Mouse (Mus musculus): ENCODE results near the gene H2al1i. TPM values are rescaled to one million over a fixed set of nuclear protein-coding genes. Genes with fewer than 3 reads are reported as not detected.

H2al1i gene
- total and polyA plus RNA-seq, 3 experiments: not detected

- TF ChIP-seq USF1 (IDR thresholded peaks at IDR 0.05; ENCODE audit: low read depth, low read length) (no peak), TAL1 (IDR thresholded peaks at IDR 0.05; ENCODE audit: low read length) (no peak), MYC (IDR thresholded peaks at IDR 0.05; ENCODE audit: low read depth, low read length) (no peak), NRF1 (IDR thresholded peaks at IDR 0.05; ENCODE audit: insufficient read depth, low read depth, low read length, poor library complexity, severe bottlenecking) (no peak), TCF12 (IDR thresholded peaks at IDR 0.05; ENCODE audit: low read depth, low read length) (no peak)
- H3K27ac ChIP-seq (ENCODE audit: control insufficient read depth, low read depth, low read length): no peak overlapping the region
- no peak for DNase-seq (ENCODE audit: low read depth, low spot score)
- H3K27me3 ChIP-seq (ENCODE audit: control insufficient read depth in 1 of 2, insufficient read depth in 2 of 2, low read length in 2 of 2): no peaks in the 10 kb centered on the region
- no peak overlapping the region for H3K9ac ChIP-seq (ENCODE audit: control insufficient read depth, low read depth, low read length, poor library complexity, severe bottlenecking)
- no peaks in the 10 kb centered on the region for H3K36me3 ChIP-seq (ENCODE audit: control insufficient read depth in 1 of 2, insufficient read depth in 2 of 2, low read length in 2 of 2)
- H3K4me3 ChIP-seq (ENCODE audit: control insufficient read depth in 1 of 2, insufficient read depth in 1 of 2, low read depth in 2 of 2, low read length in 2 of 2): no peak overlapping the region
- no peaks in the 10 kb centered on the region for H3K79me2 ChIP-seq (ENCODE audit: control insufficient read depth, insufficient read depth, low read length, poor library complexity)
- no peaks in the 10 kb centered on the region for H3K4me1 ChIP-seq (ENCODE audit: control insufficient read depth in 1 of 2, insufficient read depth in 2 of 2, low read length in 2 of 2)
- H3K9me3 ChIP-seq (replicated peaks; ENCODE audit: insufficient read depth, low read length): no peaks in the 10 kb centered on the region
Measured at GRCm38 (mm10) chrX:11345762-11346161, 21.3 kb downstream of the H2al1i start.

GRCm38 (mm10) chrX:11346756-11347155 lies 22.3 kb downstream of the H2al1i start:
- Histone ChIP-seq H3K79me2 (ENCODE audit: control insufficient read depth, insufficient read depth, low read length, poor library complexity) (no peaks in the 10 kb centered on the region), H3K9me3 (replicated peaks; ENCODE audit: insufficient read depth, low read length) (no peaks in the 10 kb centered on the region), H3K27me3 (ENCODE audit: control insufficient read depth in 1 of 2, insufficient read depth in 2 of 2, low read length in 2 of 2) (no peaks in the 10 kb centered on the region), H3K36me3 (ENCODE audit: control insufficient read depth in 1 of 2, insufficient read depth in 2 of 2, low read length in 2 of 2) (no peaks in the 10 kb centered on the region), H3K4me1 (ENCODE audit: control insufficient read depth in 1 of 2, insufficient read depth in 2 of 2, low read length in 2 of 2) (no peaks in the 10 kb centered on the region), H3K27ac (ENCODE audit: control insufficient read depth, low read depth, low read length) (no peak overlapping the region), H3K9ac (ENCODE audit: control insufficient read depth, low read depth, low read length, poor library complexity, severe bottlenecking) (no peak overlapping the region), H3K4me3 (ENCODE audit: control insufficient read depth in 1 of 2, insufficient read depth in 1 of 2, low read depth in 2 of 2, low read length in 2 of 2) (no peak overlapping the region)
- DNase-seq (ENCODE audit: low read depth, low spot score): no peak
- no peak for TF ChIP-seq E2F4 (IDR thresholded peaks at IDR 0.05; ENCODE audit: borderline replicate concordance, low read depth, low read length)
- no peak for TF ChIP-seq NELFE (IDR thresholded peaks at IDR 0.05; ENCODE audit: low read depth, low read length)
- TF ChIP-seq MYC (IDR thresholded peaks at IDR 0.05; ENCODE audit: low read depth, low read length): no peak
- no peak for TF ChIP-seq SMC3 (IDR thresholded peaks at IDR 0.05; ENCODE audit: low read depth, low read length)
- no peak for TF ChIP-seq RAD21 (IDR thresholded peaks at IDR 0.05; ENCODE audit: low read depth, low read length)
- no peak for TF ChIP-seq MYB (IDR thresholded peaks at IDR 0.05; ENCODE audit: low read depth, low read length)
- no peak for TF ChIP-seq POLR2A (IDR thresholded peaks at IDR 0.05; ENCODE audit: control insufficient read depth in 1 of 2, insufficient read depth in 1 of 2, low read depth in 1 of 2, low read length in 2 of 2, poor library complexity in 1 of 2)
- no peak for TF ChIP-seq BHLHE40 (IDR thresholded peaks at IDR 0.05; ENCODE audit: borderline replicate concordance, low read depth, low read length)
- no peak for TF ChIP-seq MAZ (IDR thresholded peaks at IDR 0.05; ENCODE audit: low read depth, low read length)
- TF ChIP-seq EP300 (IDR thresholded peaks at IDR 0.05; ENCODE audit: low read depth in 1 of 2, low read length in 2 of 2): no peak
- no peak for TF ChIP-seq JUND (IDR thresholded peaks at IDR 0.05; ENCODE audit: low read depth, low read length)
- no peak for TF ChIP-seq CTCF (IDR thresholded peaks at IDR 0.05 in 2 of 3, conservative IDR thresholded peaks at IDR 0.05 in 1 of 3; ENCODE audit: control insufficient read depth in 1 of 3, insufficient read depth in 1 of 3, low read depth in 2 of 3, low read length in 3 of 3, poor library complexity in 1 of 3, severe bottlenecking in 1 of 3)
- no peak for TF ChIP-seq MEF2A (IDR thresholded peaks at IDR 0.05; ENCODE audit: extremely low read depth, insufficient replicate concordance, low read depth, low read length, poor library complexity, severe bottlenecking)
- no peak for TF ChIP-seq TAL1 (IDR thresholded peaks at IDR 0.05; ENCODE audit: low read length)
- TF ChIP-seq ZMIZ1 (IDR thresholded peaks at IDR 0.05; ENCODE audit: low read depth, low read length): no peak
- TF ChIP-seq USF2 (IDR thresholded peaks at IDR 0.05; ENCODE audit: borderline replicate concordance in 1 of 2, insufficient read depth in 1 of 2, low read depth in 1 of 2, low read length in 2 of 2): no peak
